Mouse (Mus musculus) embryonic facial prominence, embryonic 11.5 days (tissue): ENCODE measurements around the gene B3galt5. TPM values are rescaled to one million over a fixed set of nuclear protein-coding genes. Genes with fewer than 3 reads are reported as not detected.
A peak's percentile ranks its signal among the peaks of the same experiment; 100 is the strongest.

Source experiments
- ATAC-seq: fragments of 200-750 bp; cut with Nextera tagmentation; replicated peaks from 2 replicates; pipeline ENCODE4 v1.8.0; 2017; ENCODE audit warnings: low read depth; ENCODE audit not compliant: insufficient number of reproducible peaks, low FRiP score, low TSS enrichment
- DNase-seq: peaks from one replicate; pipeline ENCODE4 v3.0.0-alpha.2; 2015; ENCODE audit warnings: low spot score
- H3K27ac ChIP-seq: fragments of 300-500 bp; sonication (generic); replicated peaks from 2 replicates; pipeline ENCODE4 v1.5.1; 2014; ENCODE audit warnings: mild to moderate bottlenecking, low read depth, low read length, control low read depth
- H3K27me3 ChIP-seq: fragments of 300-500 bp; sonication (generic); 2 replicates; pipeline ENCODE4 v1.6.1; 2014; ENCODE audit warnings: mild to moderate bottlenecking, low read length, moderate library complexity, mixed read lengths; ENCODE audit not compliant: control insufficient read depth, insufficient read depth
- H3K36me3 ChIP-seq: fragments of 300-500 bp; sonication (generic); replicated peaks from 2 replicates; pipeline ENCODE4 v1.6.1; 2014; ENCODE audit warnings: low read depth, mild to moderate bottlenecking, low read length, moderate library complexity, mixed read lengths; ENCODE audit not compliant: control insufficient read depth, insufficient read depth
- H3K4me1 ChIP-seq: fragments of 300-500 bp; sonication (generic); 2 replicates; pipeline ENCODE4 v1.6.1; 2014; ENCODE audit warnings: low read length, mixed read lengths; ENCODE audit not compliant: control insufficient read depth, insufficient read depth
- H3K4me2 ChIP-seq: fragments of 300-500 bp; sonication (generic); 2 replicates; pipeline ENCODE4 v1.6.1; 2014; ENCODE audit warnings: low read depth, mild to moderate bottlenecking, control low read depth, low read length, moderate library complexity
- H3K4me3 ChIP-seq: fragments of 300-500 bp; sonication (generic); 2 replicates; pipeline ENCODE4 v1.5.1; 2014; ENCODE audit warnings: low read depth, low read length, control low read depth
- H3K9ac ChIP-seq: fragments of 300-500 bp; sonication (generic); replicated peaks from 2 replicates; pipeline ENCODE4 v1.6.1; 2014; ENCODE audit warnings: mild to moderate bottlenecking, control low read depth, low read length
- H3K9me3 ChIP-seq: fragments of 300-500 bp; sonication (generic); replicated peaks from 2 replicates; pipeline ENCODE4 v1.6.1; 2016; ENCODE audit warnings: mild to moderate bottlenecking, low read length, inconsistent platforms, mixed read lengths; ENCODE audit not compliant: control insufficient read depth
- WGBS: fragments of 180-500 bp; shearing (Covaris S2); extraction: QIAGEN DNeasy Blood & Tissue Kit; methylation state at CpG from one replicate; pipeline ENCODE4 v1.1.7; 2014; 5-methylcytosine and 5-hydroxymethylcytosine counted together
- polyA plus RNA-seq: library from polyadenylated mRNA; unstranded; fragments of >200 nt; fragmentation: Nextera tagmentation; extraction: Ambion mirVana; gene quantifications from 2 replicates; pipeline ENCODE4 v1.2.1, GENCODE M21; 2014

The B3galt5 gene
- 1.2 and 1.4 TPM in 2 replicates for polyA plus RNA-seq

GRCm38 (mm10) chr16:96235366-96235970, at the start of gene B3galt5:
Gene B3galt5, plus strand, starts transcription at chr16:96235801.
- H3K27me3 ChIP-seq, result no peaks in the 10 kb centered on the region
- WGBS, result 57% methylated on average over 17 of the region's 17 CpGs
- no peaks in the 10 kb centered on the region for H3K36me3 ChIP-seq
- H3K27ac ChIP-seq, result no peak within 1 kb of the TSS
- no peak within 1 kb of the TSS for H3K4me2 ChIP-seq
- H3K4me1 ChIP-seq, result peaks cover 3% of the 10 kb centered on the region; the same call in 1 of the 2 replicates
- DNase-seq, result peak; percentile 37
- no peak for ATAC-seq
- H3K9ac ChIP-seq, result no peak within 1 kb of the TSS
- no peak within 1 kb of the TSS for H3K4me3 ChIP-seq
- no peaks in the 10 kb centered on the region for H3K9me3 ChIP-seq

DNA sequence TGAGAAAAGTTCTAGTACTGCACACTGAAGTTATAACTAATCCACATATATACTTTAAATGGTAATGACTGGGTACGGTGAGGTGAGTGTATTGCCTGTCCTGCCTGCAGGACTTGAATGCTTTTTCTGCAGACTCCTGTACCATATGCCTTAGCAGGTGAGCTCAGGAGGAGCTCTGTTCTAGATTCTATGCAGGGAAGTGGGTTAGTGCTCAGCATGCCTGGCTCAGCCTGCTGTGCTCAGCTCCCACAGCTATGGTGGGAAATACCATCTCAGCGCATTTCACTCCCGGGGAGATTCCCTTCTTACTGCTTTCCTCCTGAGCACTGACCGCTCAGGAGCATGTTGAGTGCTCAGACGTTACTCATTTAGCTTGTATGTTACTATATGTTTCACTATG, 48.0 kb upstream of the B3galt5 start:
- H3K36me3 ChIP-seq, result no peaks in the 10 kb centered on the region
- DNase-seq, result no peak
- H3K4me1 ChIP-seq, result no peaks in the 10 kb centered on the region
- no peaks in the 10 kb centered on the region for H3K9me3 ChIP-seq
- 83% methylated on average over 5 of the region's 5 CpGs for WGBS
- no peak overlapping the region for H3K27ac ChIP-seq
- H3K4me2 ChIP-seq, result no peak overlapping the region
- no peaks in the 10 kb centered on the region for H3K27me3 ChIP-seq
- no peak overlapping the region for H3K9ac ChIP-seq
- no peak for ATAC-seq
- no peak overlapping the region for H3K4me3 ChIP-seq

GRCm38 (mm10) chr16:96191531-96192506, 43.8 kb upstream of the B3galt5 start, which contains the start of gene Lca5l:
Gene Lca5l, minus strand, starts transcription at chr16:96192271.
- H3K9ac ChIP-seq, result peak within 1 kb of the TSS; percentile 52
- H3K9me3 ChIP-seq, result no peaks in the 10 kb centered on the region
- 1% methylated on average over 77 of the region's 77 CpGs for WGBS
- H3K4me3 ChIP-seq, result peak within 1 kb of the TSS; percentile 58
- ATAC-seq, result peak; percentile 98
- peak; percentile 100 for DNase-seq
- H3K27me3 ChIP-seq, result no peaks in the 10 kb centered on the region
- H3K4me2 ChIP-seq, result peak within 1 kb of the TSS; percentile 51
- H3K4me1 ChIP-seq, result no peaks in the 10 kb centered on the region
- no peaks in the 10 kb centered on the region for H3K36me3 ChIP-seq
- H3K27ac ChIP-seq, result no peak within 1 kb of the TSS

DNA sequence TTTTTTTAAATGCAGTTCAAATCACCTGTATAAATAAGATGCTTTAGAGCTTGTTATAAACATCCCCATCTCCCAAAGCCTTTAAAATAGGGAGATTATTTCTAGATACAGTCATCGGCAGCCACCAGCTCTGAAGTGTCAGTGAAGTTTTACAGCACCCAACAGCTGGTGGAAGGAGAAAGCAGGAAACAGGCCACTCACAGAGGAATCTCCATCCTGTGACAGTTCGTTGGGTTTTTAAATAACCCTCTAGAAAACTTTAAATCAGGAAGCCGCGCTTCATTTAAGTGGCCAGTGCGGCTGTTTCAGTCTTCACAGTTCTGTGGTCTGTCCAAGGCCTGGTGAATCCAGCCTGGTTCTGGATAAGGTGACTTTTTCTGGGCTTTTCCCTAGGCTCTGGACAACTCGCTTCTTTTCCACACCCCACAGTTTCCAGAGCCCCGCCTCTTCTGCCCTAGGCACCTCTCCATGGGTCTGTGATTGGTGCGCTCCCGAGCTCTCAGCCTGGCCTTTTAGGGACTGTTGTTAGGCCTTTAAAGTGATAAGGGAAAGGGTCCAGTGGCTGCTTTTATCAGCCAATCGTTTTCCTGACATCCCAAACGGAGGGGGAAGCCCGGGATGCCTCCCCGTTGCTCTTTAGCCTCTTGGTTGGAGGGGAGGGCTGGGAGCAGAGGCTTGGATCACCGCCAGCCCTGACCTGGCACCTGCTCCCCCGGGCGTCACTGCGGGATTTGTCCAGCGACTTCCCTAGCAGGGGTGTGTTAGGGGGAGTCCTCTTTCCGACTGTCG, 35.5 kb upstream of the B3galt5 start, which contains the start of gene Sh3bgr:
Gene Sh3bgr, plus strand, starts transcription at position 538 of the 789 bp plus-strand sequence.
- H3K27ac ChIP-seq, result no peak within 1 kb of the TSS

GRCm38 (mm10) chr16:96200702-96201028, 34.9 kb upstream of the B3galt5 start:
- Histone ChIP-seq H3K27me3 (no peaks in the 10 kb centered on the region), H3K4me1 (no peaks in the 10 kb centered on the region; the same call in 1 of the 2 replicates), H3K9ac (peak overlapping the region; percentile 9; the same call in 1 of the 2 replicates), H3K9me3 (no peaks in the 10 kb centered on the region), H3K36me3 (no peaks in the 10 kb centered on the region), H3K4me2 (peak overlapping the region; percentile 42), H3K4me3 (0 out of 2 replicates have a peak overlapping the region, but pooled peaks have one; percentile 13), H3K27ac (no peak overlapping the region)
- ATAC-seq, result no peak
- DNase-seq, result no peak
- 42% methylated on average over 9 of the region's 9 CpGs for WGBS

More for the DNA sequence above, 35.5 kb upstream of the B3galt5 start, which contains the start of gene Sh3bgr:
- 0 out of 2 replicates have a peak within 1 kb of the TSS, but pooled peaks have one; percentile 13 for H3K4me3 ChIP-seq
- no peaks in the 10 kb centered on the region for H3K27me3 ChIP-seq
- peak; percentile 38 for DNase-seq
- peak within 1 kb of the TSS; percentile 10; the same call in 1 of the 2 replicates for H3K9ac ChIP-seq
- peak within 1 kb of the TSS; percentile 42 for H3K4me2 ChIP-seq
- H3K9me3 ChIP-seq, result no peaks in the 10 kb centered on the region
- peak; percentile 83; the same call in 1 of the 2 replicates for ATAC-seq
- 8% methylated on average over 20 of the region's 20 CpGs for WGBS
- H3K4me1 ChIP-seq, result no peaks in the 10 kb centered on the region; the same call in 1 of the 2 replicates
- H3K36me3 ChIP-seq, result no peaks in the 10 kb centered on the region

DNA sequence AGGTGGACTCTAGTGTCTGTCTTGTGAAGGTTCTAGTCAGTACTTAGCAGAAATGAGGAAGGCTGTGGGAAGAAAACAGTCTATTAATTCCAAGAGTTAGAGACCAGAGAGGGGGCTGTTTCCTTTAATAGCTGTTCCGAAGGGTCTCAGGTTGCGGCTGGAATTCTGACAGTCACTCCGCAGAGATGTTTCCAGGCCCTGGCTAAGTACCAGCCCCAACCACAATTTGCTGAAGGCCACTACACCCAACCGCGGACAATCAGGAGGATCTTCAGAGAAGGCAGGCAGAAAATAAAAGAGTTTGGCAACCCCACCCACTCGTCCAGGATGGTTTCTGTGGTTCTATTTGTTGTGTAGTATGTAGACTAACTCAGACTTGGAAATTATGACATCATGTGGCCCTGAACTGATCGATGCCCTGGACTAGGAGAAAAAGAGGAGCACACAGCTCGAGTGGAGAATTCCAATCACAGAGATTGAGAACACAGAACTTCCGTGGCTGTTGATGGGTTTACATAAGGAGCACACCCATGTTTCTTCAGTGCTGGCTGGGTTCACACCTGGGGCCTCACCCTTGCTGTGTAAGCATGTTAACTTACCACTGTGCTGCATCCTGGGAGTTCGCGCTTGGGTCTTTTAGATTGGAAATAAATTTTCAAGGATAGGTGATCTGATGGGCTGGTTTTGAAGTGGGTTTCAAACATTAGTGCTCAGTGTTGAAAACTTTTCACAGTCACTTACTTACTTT, 33.9 kb upstream of the B3galt5 start:
- no peaks in the 10 kb centered on the region; the same call in 1 of the 2 replicates for H3K4me1 ChIP-seq
- no peak overlapping the region for H3K9ac ChIP-seq
- DNase-seq (peak; percentile 12), ATAC-seq (no peak)
- WGBS, result 73% methylated on average over 11 of the region's 11 CpGs
- H3K27ac ChIP-seq, result no peak overlapping the region
- no peaks in the 10 kb centered on the region for H3K27me3 ChIP-seq
- H3K4me2 ChIP-seq, result no peak overlapping the region
- H3K9me3 ChIP-seq, result no peaks in the 10 kb centered on the region
- no peak overlapping the region for H3K4me3 ChIP-seq
- no peaks in the 10 kb centered on the region for H3K36me3 ChIP-seq

- Histone ChIP-seq H3K4me3 (no peak overlapping the region), H3K9me3 (no peaks in the 10 kb centered on the region), H3K4me2 (no peak overlapping the region), H3K36me3 (no peaks in the 10 kb centered on the region), H3K9ac (no peak overlapping the region), H3K27me3 (no peaks in the 10 kb centered on the region), H3K27ac (no peak overlapping the region), H3K4me1 (no peaks in the 10 kb centered on the region)
- ATAC-seq, result no peak
- 73% methylated on average over 10 of the region's 10 CpGs for WGBS
- DNase-seq, result no peak
Measured at GRCm38 (mm10) chr16:96209789-96210188, 25.8 kb upstream of the B3galt5 start.
